Mouse (Mus musculus) megakaryocyte, embryonic 14.5 days (primary cell): ENCODE data around the gene Cep78. TPM values are rescaled to one million over a fixed set of nuclear protein-coding genes. Genes with fewer than 3 reads are reported as not detected.
A peak's percentile ranks its signal among the peaks of the same experiment; 100 is the strongest.

Experiments
- H3K27me3 ChIP-seq: replicated peaks from 2 replicates; pipeline ENCODE3; 2012; ENCODE audit warnings: inconsistent platforms
- H3K36me3 ChIP-seq: replicated peaks from 2 replicates; pipeline ENCODE3; 2012; ENCODE audit warnings: low read length, inconsistent platforms, mixed read lengths
- H3K4me1 ChIP-seq: 2 replicates; pipeline ENCODE4 v1.6.1; 2012; ENCODE audit warnings: inconsistent platforms
- H3K4me3 ChIP-seq: replicated peaks from 2 replicates; pipeline ENCODE3; 2012; ENCODE audit warnings: moderate library complexity, mild to moderate bottlenecking, inconsistent platforms
- H3K9me3 ChIP-seq: 2 replicates; pipeline ENCODE4 v1.6.1; 2012; ENCODE audit warnings: inconsistent platforms
- FLI1 ChIP-seq: IDR thresholded peaks from 2 replicates; pipeline ENCODE4 v1.6.1; 2012; ENCODE audit warnings: low read length, inconsistent platforms, mixed read lengths
- GATA1 ChIP-seq: IDR thresholded peaks from 3 replicates; pipeline ENCODE4 v1.6.1; 2012; ENCODE audit warnings: mixed read lengths, low read length, inconsistent platforms, borderline replicate concordance
- polyA plus RNA-seq: library from polyadenylated mRNA; stranded (reverse); fragments of >175 nt; gene quantifications from 2 replicates; pipeline ENCODE4 v1.2.3, GENCODE M21; 2012; ENCODE audit warnings: low replicate concordance; ENCODE audit not compliant: insufficient read depth

The Cep78 gene
- polyA plus RNA-seq, 1 experiment: 2.2 TPM

DNA sequence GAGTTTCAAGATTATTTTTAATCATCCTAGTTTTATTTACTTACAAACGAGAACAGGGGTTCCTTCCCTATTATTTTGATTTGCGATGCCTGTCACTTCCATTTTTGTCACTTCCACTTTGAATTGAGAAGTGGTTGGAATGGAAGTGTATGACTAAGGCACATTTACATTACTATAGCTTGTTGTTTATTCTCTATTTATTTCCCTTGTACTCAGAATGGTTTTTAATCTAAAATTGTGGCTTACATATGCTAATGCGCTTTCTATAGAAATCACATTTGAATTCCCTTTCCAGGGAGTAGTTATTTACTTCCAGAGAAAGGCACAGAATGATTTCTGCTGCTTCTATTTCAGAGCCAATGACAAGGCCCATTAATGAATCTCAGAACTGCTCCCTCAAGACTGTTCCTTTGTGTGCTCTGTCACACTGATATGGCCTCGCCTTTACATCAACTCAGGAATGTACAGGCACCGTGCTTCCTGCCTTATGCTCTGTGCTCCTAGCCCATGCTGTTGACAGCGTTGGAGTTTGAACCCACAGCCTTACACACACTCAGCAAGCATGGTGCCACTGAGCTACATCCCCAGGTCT, 25.1 kb upstream of the Cep78 start:
- Histone ChIP-seq H3K4me3 (peak overlapping the region; percentile 53), H3K27me3 (no peaks in the 10 kb centered on the region), H3K4me1 (peaks cover 6% of the 10 kb centered on the region; the same call in 1 of the 2 replicates), H3K9me3 (peaks cover 7% of the 10 kb centered on the region), H3K36me3 (no peaks in the 10 kb centered on the region)
- TF ChIP-seq GATA1: no peak
- TF ChIP-seq FLI1: no peak

DNA sequence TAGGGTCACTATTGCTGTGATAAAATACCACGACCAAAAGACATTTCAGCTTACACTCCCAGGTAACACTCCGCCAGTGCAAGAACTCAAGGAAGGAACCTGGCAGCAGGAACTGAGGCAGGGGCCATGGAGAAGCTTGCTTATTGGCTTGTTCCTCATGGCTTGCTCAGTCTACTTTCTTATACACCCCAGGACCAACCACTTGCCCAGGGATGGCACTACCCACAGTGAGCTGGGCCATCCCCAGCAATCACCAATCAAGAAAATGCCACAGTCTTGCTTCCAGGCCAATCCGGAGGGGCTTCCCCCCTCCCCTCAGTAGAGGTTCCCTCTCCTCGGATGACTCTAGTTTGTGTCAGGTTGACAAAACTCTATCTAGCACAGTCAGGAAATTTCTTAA, 24.3 kb upstream of the Cep78 start:
- no peak for TF ChIP-seq FLI1
- no peak for TF ChIP-seq GATA1
- Histone ChIP-seq H3K4me1 (peaks cover 6% of the 10 kb centered on the region; the same call in 1 of the 2 replicates), H3K9me3 (peaks cover 15% of the 10 kb centered on the region), H3K4me3 (no peak overlapping the region), H3K36me3 (no peaks in the 10 kb centered on the region), H3K27me3 (no peaks in the 10 kb centered on the region)

DNA sequence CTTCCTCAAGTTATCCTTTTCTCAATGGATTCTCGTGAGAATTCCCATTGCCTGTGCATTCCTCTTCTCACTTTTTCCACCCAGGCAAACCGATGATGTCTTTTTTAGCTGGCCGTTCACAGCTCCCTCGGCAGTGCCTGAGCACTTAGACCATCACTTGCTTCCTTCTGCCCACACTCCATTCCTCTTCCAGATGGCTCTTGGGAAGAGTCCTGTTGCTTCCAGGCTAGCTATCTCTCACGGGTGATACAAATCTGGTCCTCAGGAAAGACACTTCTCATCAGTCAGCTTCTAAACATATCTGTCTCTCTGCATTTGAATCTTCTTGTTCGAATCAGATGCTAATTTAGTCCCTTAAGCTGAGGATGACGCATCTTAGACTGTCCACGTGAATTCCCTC, 22.3 kb upstream of the Cep78 start:
- H3K36me3 ChIP-seq: no peaks in the 10 kb centered on the region
- TF ChIP-seq FLI1 (no peak), GATA1 (no peak)
- no peaks in the 10 kb centered on the region for H3K27me3 ChIP-seq
- H3K9me3 ChIP-seq: peaks cover 16% of the 10 kb centered on the region
- no peak overlapping the region for H3K4me3 ChIP-seq
- H3K4me1 ChIP-seq: 0 out of 2 replicates have a peak, but pooled peaks cover 3% of the 10 kb centered on the region

DNA sequence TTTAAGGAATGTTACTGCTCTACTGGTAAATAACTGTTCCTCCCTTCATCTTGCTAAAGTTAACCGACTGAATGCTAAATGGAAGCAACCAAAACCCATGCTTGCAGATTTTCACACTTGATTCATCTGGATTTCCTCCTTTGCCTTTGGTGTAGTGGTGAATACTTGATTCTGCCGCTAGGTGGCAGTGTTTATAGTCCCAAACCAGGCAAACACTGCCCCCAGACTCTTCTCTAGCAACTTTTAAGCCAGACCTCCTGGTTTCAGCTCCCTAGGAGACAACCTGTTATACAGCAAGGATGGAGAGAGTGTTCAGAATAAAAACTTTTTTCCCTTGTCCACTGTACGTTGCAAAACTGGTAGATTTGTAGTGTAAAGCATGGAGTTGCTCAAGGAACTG, 13.4 kb upstream of the Cep78 start:
- Histone ChIP-seq H3K27me3 (peaks cover 6% of the 10 kb centered on the region), H3K4me3 (no peak overlapping the region), H3K9me3 (no peaks in the 10 kb centered on the region), H3K4me1 (no peaks in the 10 kb centered on the region), H3K36me3 (no peaks in the 10 kb centered on the region)
- TF ChIP-seq FLI1 (no peak), GATA1 (no peak)

GRCm38 (mm10) chr19:15996901-15997564, 12.2 kb upstream of the Cep78 start:
- no peaks in the 10 kb centered on the region for H3K9me3 ChIP-seq
- no peaks in the 10 kb centered on the region for H3K4me1 ChIP-seq
- H3K36me3 ChIP-seq: no peaks in the 10 kb centered on the region
- H3K27me3 ChIP-seq: peaks cover 6% of the 10 kb centered on the region
- TF ChIP-seq GATA1 (no peak), FLI1 (no peak)
- no peak overlapping the region for H3K4me3 ChIP-seq

- no peak for TF ChIP-seq GATA1
- TF ChIP-seq FLI1: no peak
- H3K9me3 ChIP-seq: no peaks in the 10 kb centered on the region
- peaks cover 4% of the 10 kb centered on the region for H3K4me1 ChIP-seq
- H3K4me3 ChIP-seq: no peak overlapping the region
- peaks cover 3% of the 10 kb centered on the region for H3K36me3 ChIP-seq
- peaks cover 4% of the 10 kb centered on the region for H3K27me3 ChIP-seq
Measured at GRCm38 (mm10) chr19:15990102-15990501, 5.3 kb upstream of the Cep78 start.

DNA sequence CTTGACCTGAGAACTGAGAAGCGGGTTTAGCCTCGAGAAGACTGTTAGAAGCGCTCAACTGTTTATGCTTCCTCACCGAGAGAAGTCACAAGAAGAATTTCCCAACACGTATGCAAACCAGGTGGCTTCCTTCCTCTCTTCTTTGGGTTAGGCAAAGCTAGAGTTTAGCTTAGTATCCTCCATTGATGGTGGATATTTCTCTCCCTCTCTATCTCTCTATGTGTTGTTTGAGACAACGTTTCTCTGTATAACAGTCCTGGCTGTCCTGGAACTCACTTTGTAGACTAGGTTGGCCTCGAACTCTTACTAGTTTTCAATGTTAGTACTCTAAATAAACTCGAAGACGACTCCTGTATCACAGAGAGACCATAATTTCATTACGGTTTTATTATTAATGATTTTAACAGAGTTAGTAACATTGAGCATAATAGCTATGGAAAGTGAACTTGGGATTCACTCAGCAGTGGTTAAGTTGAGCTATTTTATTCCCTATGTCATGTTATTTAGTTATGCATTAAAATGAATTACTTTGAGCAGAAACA, 454 bp upstream of the Cep78 start:
- TF ChIP-seq FLI1: no peak
- TF ChIP-seq GATA1: no peak
- Histone ChIP-seq H3K27me3 (no peaks in the 10 kb centered on the region), H3K9me3 (no peaks in the 10 kb centered on the region), H3K4me1 (peaks cover 25% of the 10 kb centered on the region), H3K4me3 (peak overlapping the region; percentile 99), H3K36me3 (peaks cover 12% of the 10 kb centered on the region)

- Histone ChIP-seq H3K27me3 (no peaks in the 10 kb centered on the region), H3K9me3 (no peaks in the 10 kb centered on the region), H3K4me3 (peak overlapping the region; percentile 99), H3K4me1 (peaks cover 26% of the 10 kb centered on the region), H3K36me3 (peaks cover 20% of the 10 kb centered on the region)
- TF ChIP-seq GATA1 (no peak), FLI1 (no peak)
Measured at GRCm38 (mm10) chr19:15983739-15984344, 947 bp downstream of the Cep78 start.

GRCm38 (mm10) chr19:15982926-15983738, 1.7 kb downstream of the Cep78 start:
- Histone ChIP-seq H3K4me1 (peaks cover 28% of the 10 kb centered on the region), H3K36me3 (peaks cover 26% of the 10 kb centered on the region), H3K4me3 (no peak overlapping the region), H3K27me3 (no peaks in the 10 kb centered on the region), H3K9me3 (no peaks in the 10 kb centered on the region)
- TF ChIP-seq GATA1 (no peak), FLI1 (no peak)

DNA sequence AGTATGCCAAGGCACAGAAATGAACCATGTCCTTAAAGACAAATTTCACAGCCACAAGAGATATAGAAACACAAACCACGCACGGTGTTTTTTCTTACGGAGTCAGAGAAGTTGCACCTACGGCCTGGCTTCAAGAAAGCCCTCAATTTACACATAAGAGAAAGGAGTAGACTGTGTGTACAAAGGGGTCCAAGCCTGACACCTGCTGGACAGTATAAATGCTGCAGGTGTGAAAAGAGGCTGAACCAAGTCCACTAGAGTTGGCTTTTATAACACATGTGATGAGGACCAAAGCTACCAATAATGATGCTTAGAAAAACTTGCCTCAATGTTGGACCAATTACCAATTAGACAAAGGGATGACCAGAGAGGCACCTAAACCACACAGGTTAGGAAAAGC, 2.9 kb downstream of the Cep78 start:
- Histone ChIP-seq H3K36me3 (peaks cover 34% of the 10 kb centered on the region), H3K4me1 (peaks cover 28% of the 10 kb centered on the region), H3K9me3 (no peaks in the 10 kb centered on the region), H3K27me3 (no peaks in the 10 kb centered on the region), H3K4me3 (no peak overlapping the region)
- no peak for TF ChIP-seq GATA1
- no peak for TF ChIP-seq FLI1
